Mouse (Mus musculus) cortical plate, adult 2 months (tissue): Measurements from ENCODE around the gene Nat9.

Experiments used
- CTCF ChIP-seq: fragments of 200-500 bp; IDR thresholded peaks from 2 replicates; pipeline ENCODE4 v1.5.1; 2011; ENCODE audit warnings: mild to moderate bottlenecking, control low read depth, low read length; ENCODE audit not compliant: insufficient read depth; ENCODE audit errors: extremely low read depth
- POLR2A ChIP-seq: fragments of 200-500 bp; IDR thresholded peaks from 2 replicates; pipeline ENCODE4 v1.6.1; 2011; ENCODE audit warnings: mild to moderate bottlenecking, low read length, control low read depth; ENCODE audit not compliant: insufficient read depth; ENCODE audit errors: extremely low read depth

DNA sequence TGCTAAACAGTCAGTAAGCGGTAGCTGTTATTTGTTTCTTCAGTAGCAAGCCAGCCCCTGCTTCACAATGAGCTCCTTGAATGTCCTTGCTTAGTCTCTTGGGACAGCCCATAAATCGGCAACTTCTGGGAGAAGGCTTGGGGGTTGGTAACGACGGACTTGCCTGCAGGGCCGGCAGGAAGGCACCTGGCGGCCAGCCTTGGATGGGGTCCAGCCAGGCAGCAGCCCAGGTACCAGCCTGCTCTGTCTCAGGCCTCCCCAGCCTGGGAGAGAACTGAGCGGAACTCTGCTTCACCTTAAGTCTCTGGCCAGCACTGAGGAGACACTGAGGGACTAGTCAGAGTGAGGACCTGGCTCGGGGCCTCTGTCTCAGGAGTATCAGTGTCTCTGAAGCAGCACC is 16.5 kb downstream of the Nat9 start:
- no peak for TF ChIP-seq CTCF
- TF ChIP-seq POLR2A, result no peak
